Mouse (Mus musculus) liver, embryonic 14.5 days (tissue): Measurements from ENCODE around the gene Kalrn. TPM values are rescaled to one million over a fixed set of nuclear protein-coding genes. Genes with fewer than 3 reads are reported as not detected.
A peak's percentile ranks its signal among the peaks of the same experiment; 100 is the strongest.

ENCODE experiments used
- ATAC-seq: fragments of 200-750 bp; cut with Nextera tagmentation; 2 replicates; pipeline ENCODE4 v1.8.0; 2017; ENCODE audit warnings: moderate number of reproducible peaks, mild to moderate bottlenecking, moderate library complexity; ENCODE audit not compliant: insufficient read depth
- DNase-seq, 3 experiments: peaks; one replicate each; pipeline ENCODE4 v3.0.0-alpha.2; 2012 to 2013; ENCODE audit warnings: low read depth in 3 of 3, low spot score in 3 of 3
- H3K27ac ChIP-seq: fragments of 300-500 bp; sonication (generic); 2 replicates; pipeline ENCODE4 v1.5.1; 2014; ENCODE audit warnings: moderate library complexity, mild to moderate bottlenecking, control low read depth, inconsistent platforms
- H3K27me3 ChIP-seq: fragments of 300-500 bp; sonication (generic); 2 replicates; pipeline ENCODE4 v1.6.1; 2014; ENCODE audit warnings: mild to moderate bottlenecking, low read length, moderate library complexity; ENCODE audit not compliant: control insufficient read depth, insufficient read depth
- H3K36me3 ChIP-seq: fragments of 300-500 bp; sonication (generic); replicated peaks from 2 replicates; pipeline ENCODE4 v1.6.1; 2014; ENCODE audit warnings: low read depth; ENCODE audit not compliant: control insufficient read depth, insufficient read depth
- H3K4me1 ChIP-seq, 2 experiments: fragments of 200-500 bp in 1 of 2; fragments of 300-500 bp in 1 of 2; sonication (generic) in 1 of 2; replicated peaks; 2 replicates each; pipeline ENCODE4 v1.6.1; 2012 to 2014; ENCODE audit warnings: antibody characterized with exemption in 1 of 2, inconsistent platforms in 1 of 2, low read length in 1 of 2; ENCODE audit not compliant: control insufficient read depth in 2 of 2, insufficient read depth in 2 of 2
- H3K4me2 ChIP-seq: fragments of 300-500 bp; sonication (generic); 2 replicates; pipeline ENCODE4 v1.6.1; 2014; ENCODE audit warnings: low read depth, mild to moderate bottlenecking, control low read depth, moderate library complexity
- H3K4me3 ChIP-seq, 2 experiments: fragments of 200-500 bp in 1 of 2; fragments of 300-500 bp in 1 of 2; sonication (generic) in 1 of 2; 2 replicates each; pipeline ENCODE4 v1.5.1; 2012 to 2014; ENCODE audit warnings: low read depth in 2 of 2, low read length in 2 of 2, mild to moderate bottlenecking in 2 of 2, control low read depth in 1 of 2, inconsistent platforms in 1 of 2, moderate library complexity in 1 of 2; ENCODE audit not compliant: insufficient read depth in 1 of 2
- H3K9ac ChIP-seq: fragments of 300-500 bp; sonication (generic); replicated peaks from 2 replicates; pipeline ENCODE4 v1.6.1; 2014; ENCODE audit warnings: mild to moderate bottlenecking, control low read depth, moderate library complexity
- H3K9me3 ChIP-seq: fragments of 300-500 bp; sonication (generic); 2 replicates; pipeline ENCODE4 v1.6.1; 2016; ENCODE audit warnings: low read length, mixed read lengths; ENCODE audit not compliant: control insufficient read depth
- CTCF ChIP-seq: IDR thresholded peaks from 2 replicates; pipeline ENCODE4 v1.5.1; 2016; ENCODE audit warnings: antibody characterized with exemption, low read depth, control low read depth
- EP300 ChIP-seq: IDR thresholded peaks from 2 replicates; pipeline ENCODE4 v1.6.1; 2016; ENCODE audit warnings: antibody characterized with exemption, low read depth
- WGBS: fragments of 180-500 bp; shearing (Covaris S2); extraction: QIAGEN DNeasy Blood & Tissue Kit; methylation state at CpG from one replicate; pipeline ENCODE4 v1.1.7; 2014; ENCODE audit not compliant: insufficient replicate concordance; 5-methylcytosine and 5-hydroxymethylcytosine counted together
- polyA plus RNA-seq, 2 experiments: library from polyadenylated mRNA; depleted of rRNA in 1 of 2; stranded (reverse) in 1 of 2; unstranded in 1 of 2; fragments of >200 nt; fragmentation: Nextera tagmentation in 1 of 2; extraction: Ambion mirVana in 1 of 2; gene quantifications; 2 replicates each; pipeline versions ENCODE4 v1.2.1 to v1.2.3; 2012 to 2014

The Kalrn gene
- polyA plus RNA-seq, 2 experiments, result 7.2 to 8.5 TPM

DNA sequence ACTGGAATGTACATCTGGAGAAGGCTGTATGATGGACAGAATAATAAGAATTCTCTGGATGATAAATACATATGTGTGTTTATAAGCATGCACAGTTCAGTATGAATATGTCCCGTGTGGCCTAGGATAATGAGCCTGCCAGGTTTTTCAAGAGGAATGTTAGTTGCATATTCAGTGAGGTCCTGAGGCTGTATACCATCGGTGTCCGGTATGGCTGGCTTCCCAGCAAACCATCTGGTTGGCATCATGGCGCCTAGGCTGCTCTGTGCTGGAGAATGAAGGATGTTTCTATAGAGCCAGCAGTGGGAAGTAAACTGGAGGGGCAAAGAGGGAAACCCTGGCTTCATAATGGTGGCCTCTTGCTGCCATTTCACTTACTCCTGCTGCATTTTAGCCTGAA, 510.0 kb downstream of the Kalrn start:
- Histone ChIP-seq H3K4me1 (peaks cover 3 to 7% of the 10 kb centered on the region in 2 experiments), H3K4me2 (no peak overlapping the region), H3K27ac (no peak overlapping the region), H3K4me3 (no peak overlapping the region), H3K9me3 (no peaks in the 10 kb centered on the region), H3K27me3 (no peaks in the 10 kb centered on the region), H3K36me3 (no peaks in the 10 kb centered on the region), H3K9ac (no peak overlapping the region)
- DNase-seq (no peak), ATAC-seq (no peak)
- TF ChIP-seq CTCF (no peak), EP300 (no peak)
- whole genome bisulfite sequencing, result 75% methylated on average over 4 of the region's 4 CpGs

DNA sequence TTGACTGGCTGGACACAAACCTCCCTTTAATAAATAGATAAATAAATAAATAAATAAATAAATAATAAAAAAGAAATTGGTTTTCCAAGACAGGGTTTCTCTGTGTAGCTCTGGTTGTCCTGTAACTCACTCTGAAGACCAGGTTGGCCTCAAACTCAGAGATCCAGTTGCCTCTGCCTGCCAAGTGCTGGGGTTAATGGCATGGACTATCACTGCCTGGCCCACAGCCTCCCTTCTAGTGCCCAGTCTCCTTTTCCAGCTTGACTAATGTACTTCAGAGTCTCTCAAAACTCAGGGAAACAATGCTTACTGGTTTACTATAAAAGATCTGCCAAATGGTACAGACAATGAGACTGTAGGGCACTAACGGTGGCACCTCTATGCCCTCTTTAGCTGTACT, 511.7 kb downstream of the Kalrn start:
- Histone ChIP-seq H3K27ac (no peak overlapping the region), H3K4me3 (no peak overlapping the region), H3K27me3 (no peaks in the 10 kb centered on the region), H3K4me2 (no peak overlapping the region), H3K4me1 (peaks cover 18 to 22% of the 10 kb centered on the region in 2 experiments), H3K9ac (no peak overlapping the region), H3K9me3 (no peaks in the 10 kb centered on the region), H3K36me3 (no peaks in the 10 kb centered on the region)
- 81% methylated on average over 1 of the region's 1 CpGs for WGBS
- ATAC-seq, result no peak
- TF ChIP-seq CTCF, result no peak
- TF ChIP-seq EP300, result no peak
- DNase-seq, result no peak

- H3K27ac ChIP-seq, result no peak overlapping the region
- no peaks in the 10 kb centered on the region for H3K36me3 ChIP-seq
- no peak for DNase-seq
- no peak overlapping the region for H3K4me2 ChIP-seq
- H3K27me3 ChIP-seq, result no peaks in the 10 kb centered on the region
- ATAC-seq, result no peak
- peaks cover 27 to 34% of the 10 kb centered on the region in 2 experiments for H3K4me1 ChIP-seq
- no peak overlapping the region for H3K4me3 ChIP-seq
- H3K9ac ChIP-seq, result no peak overlapping the region
- WGBS, result 51% methylated on average over 3 of the region's 3 CpGs
- no peaks in the 10 kb centered on the region for H3K9me3 ChIP-seq
- TF ChIP-seq EP300 (no peak), CTCF (no peak)
These were observed 514.7 kb downstream of the Kalrn start for GRCm38 (mm10) chr16:34058611-34059010.

GRCm38 (mm10) chr16:34057464-34057863, 515.9 kb downstream of the Kalrn start:
- Histone ChIP-seq H3K4me1 (peaks cover 27 to 37% of the 10 kb centered on the region in 2 experiments), H3K27me3 (no peaks in the 10 kb centered on the region), H3K4me3 (no peak overlapping the region), H3K4me2 (no peak overlapping the region), H3K9me3 (no peaks in the 10 kb centered on the region), H3K9ac (peak overlapping the region; percentile 23), H3K36me3 (no peaks in the 10 kb centered on the region), H3K27ac (no peak overlapping the region)
- no peak for ATAC-seq
- TF ChIP-seq EP300, result no peak
- TF ChIP-seq CTCF, result no peak
- 26% methylated on average over 5 of the region's 5 CpGs for WGBS
- no peak for DNase-seq

DNA sequence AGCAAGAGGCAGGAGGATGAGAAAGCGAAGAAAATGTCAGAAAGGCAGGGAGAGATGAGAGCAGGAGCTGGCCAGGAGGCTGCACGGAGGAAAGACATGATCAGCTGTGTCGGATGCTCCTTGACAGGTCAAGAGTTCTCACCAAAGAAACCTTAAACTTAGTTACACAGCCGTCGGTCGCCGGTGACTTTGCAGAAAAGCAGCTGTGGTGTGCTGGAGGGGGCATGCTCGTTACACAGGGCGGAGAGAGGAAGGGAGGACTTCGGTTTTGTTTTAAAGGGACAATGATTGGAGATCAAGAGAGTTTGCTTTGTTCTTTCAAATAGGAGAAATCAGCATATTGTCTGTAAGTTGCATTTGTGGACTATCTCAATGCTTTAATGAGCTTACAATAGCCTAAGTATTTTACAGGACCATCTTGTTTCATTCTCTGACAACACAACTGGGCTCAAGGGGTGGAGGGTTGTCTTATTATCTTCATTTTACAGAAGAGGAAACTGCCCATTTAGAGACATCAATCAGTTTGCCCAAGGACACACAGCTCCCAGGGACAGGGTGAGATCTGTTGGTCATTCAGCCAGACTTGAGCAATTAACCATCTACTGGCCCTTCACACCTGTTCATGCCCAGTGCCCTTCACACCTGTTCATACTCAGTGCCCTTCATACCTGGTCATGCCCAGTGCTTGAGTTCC, 516.8 kb downstream of the Kalrn start:
- H3K27ac ChIP-seq, result no peak overlapping the region
- DNase-seq, result no peak

More for the DNA sequence above, 516.8 kb downstream of the Kalrn start:
- Histone ChIP-seq H3K9ac (peak overlapping the region; percentile 23; the same call in 1 of the 2 replicates), H3K36me3 (no peaks in the 10 kb centered on the region), H3K4me3 (peak overlapping the region in 1 of 2 experiments; percentile 32; a peak in 1 of 4 replicates), H3K4me1 (peaks cover 27 to 37% of the 10 kb centered on the region in 2 experiments), H3K9me3 (no peaks in the 10 kb centered on the region), H3K4me2 (peak overlapping the region; percentile 56), H3K27me3 (no peaks in the 10 kb centered on the region)
- peak; percentile 69 for ATAC-seq
- TF ChIP-seq EP300, result no peak
- no peak for TF ChIP-seq CTCF
- 5% methylated on average over 10 of the region's 10 CpGs for WGBS
